Mouse (Mus musculus) bone marrow, adult 2 months (tissue): Measurements from ENCODE around the gene Manf.

Experiments used
- CTCF ChIP-seq: fragments of 200-500 bp; IDR thresholded peaks from 2 replicates; pipeline ENCODE4 v1.5.1; 2011; ENCODE audit warnings: low read length, control low read depth; ENCODE audit not compliant: control insufficient read depth, insufficient read depth
- POLR2A ChIP-seq: fragments of 200-500 bp; IDR thresholded peaks from 2 replicates; pipeline ENCODE4 v1.6.1; 2011; ENCODE audit warnings: low read depth, mild to moderate bottlenecking, control low read depth, low read length, borderline replicate concordance; ENCODE audit not compliant: control insufficient read depth

GRCm38 (mm10) chr9:106884306-106884705 lies 7.5 kb downstream of the Manf start:
- TF ChIP-seq CTCF (no peak), POLR2A (no peak)
